Mouse (Mus musculus): ENCODE results near the gene Zfp385c.

Zfp385c gene

DNA sequence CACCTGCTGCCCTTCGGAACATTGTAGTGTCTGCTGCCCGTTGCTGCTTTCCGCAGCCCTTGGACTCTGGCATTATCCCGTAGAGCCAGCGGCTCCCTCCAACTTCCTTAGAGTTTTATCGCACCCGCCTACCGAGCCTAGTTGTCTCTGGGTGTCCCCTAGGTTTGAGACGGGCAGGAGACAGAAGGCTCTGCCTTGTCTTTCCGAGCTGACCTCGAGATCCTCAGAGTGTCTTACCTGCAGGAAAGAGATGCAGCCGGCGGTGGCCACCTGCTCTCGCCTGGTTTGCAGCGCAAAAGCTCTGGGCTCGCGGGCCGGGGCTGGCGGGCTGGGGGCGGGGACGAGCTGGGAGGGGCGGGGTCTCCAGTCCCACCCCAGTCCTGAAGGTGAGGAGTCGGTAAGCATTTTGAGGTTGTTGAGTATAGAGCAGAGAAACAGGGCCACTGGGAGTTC lies at the start of gene Zfp385c:
Gene Zfp385c, minus strand, starts transcription at position 292 of the 453 bp plus-strand sequence.
- DNase-seq, result peak; percentile 43

DNA sequence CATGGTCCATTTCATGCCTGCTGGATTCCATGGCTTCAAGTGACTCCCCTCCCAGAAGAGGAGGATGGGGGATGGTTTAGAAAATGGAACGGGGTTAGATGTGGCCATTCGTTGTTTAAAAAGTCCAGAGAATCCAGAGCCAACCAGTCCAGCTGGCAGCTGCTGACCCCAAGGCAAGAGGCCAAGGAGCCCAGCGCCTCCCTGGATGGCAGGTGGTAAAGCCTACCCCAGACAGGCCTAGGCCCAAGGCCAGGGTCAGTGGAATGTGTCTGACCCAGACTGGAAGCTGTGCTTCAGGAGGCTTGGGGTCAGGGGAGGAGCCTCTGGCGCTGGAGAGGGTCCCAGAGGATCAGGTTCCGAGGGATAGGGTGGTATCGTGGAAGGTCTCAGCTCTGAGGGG lies 49.1 kb upstream of the Zfp385c start:
- DNase-seq, result no peak

DNA sequence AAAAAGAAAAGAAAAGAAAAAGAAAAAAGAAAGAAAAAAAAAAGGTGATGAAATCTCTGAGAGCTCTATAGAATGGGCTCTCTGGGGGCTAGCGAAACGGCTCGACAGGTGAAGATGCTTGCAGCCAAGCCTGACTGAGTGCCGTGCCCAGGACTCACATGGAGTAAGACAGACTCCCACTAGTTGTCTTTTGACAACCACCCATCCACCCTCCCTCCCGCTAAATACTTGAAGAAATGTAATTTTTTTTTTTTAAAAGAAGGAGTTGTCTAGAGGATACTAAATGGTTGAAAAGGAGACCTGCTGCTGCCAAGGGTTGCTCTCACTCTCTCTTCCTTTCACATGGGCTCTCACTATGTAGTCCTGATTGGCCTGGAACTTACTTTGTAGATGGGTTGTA lies 46.5 kb upstream of the Zfp385c start:
- DNase-seq, result no peak

DNA sequence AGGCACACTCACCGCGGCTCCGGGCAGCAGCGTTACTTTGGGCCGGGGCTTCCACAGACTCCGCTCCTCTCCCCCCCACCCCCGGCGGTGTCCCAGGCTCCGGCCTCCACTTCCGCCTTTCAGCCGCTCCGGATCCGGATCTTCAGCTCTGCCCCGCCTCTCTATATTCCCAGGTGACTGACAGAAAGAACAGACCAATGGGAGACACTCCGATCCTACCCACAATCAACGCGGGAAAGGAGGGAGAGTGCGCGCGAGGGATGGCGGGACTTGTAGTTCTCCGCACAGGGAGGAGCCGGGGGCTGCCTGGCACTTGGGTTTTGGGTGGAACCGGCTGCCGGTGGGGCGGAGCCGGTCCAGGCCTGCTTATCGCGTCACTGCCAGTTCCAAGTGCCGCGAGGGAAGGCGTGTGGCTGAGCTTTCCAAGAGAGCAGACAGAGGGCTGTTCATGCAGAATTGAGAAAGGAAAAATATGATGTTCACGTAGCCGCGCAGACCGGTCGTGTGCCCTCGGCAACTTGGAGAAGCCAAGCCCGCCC lies 45.9 kb upstream of the Zfp385c start, which contains the start of gene Rab5c:
Gene Rab5c, minus strand, starts transcription at position 150 of the 539 bp plus-strand sequence.
- DNase-seq, result peak; percentile 96

DNA sequence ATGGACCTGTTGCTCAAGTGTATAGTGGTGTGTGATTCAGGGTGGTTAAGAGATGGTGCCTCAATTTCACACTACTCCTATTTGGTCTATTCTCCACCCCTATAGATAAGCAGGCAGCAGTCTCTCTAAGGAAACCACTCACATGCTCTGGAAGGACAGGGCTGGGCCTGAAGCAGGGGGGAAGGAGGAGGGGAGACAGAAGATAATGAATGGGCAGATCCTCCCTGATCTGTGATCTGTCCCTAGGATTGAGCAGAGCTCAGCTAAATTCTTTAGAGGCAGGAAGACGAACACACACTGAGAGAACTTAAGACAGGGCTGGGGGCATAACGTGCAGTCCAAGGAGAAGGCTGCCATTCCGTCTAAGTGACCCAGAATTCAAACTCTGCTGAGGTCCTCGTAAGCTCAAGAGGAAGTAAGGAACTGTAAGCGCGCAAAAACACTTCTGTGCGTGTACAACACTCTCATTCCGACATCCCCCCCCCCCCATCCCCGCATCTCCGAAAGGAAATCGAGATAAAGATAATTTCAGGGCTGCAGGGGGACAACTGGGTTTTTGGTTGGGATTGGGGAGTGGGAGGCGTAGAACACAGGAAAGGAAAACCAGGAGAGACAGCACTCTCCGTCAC lies 45.0 kb upstream of the Zfp385c start:
- no peak for DNase-seq

GRCm38 (mm10) chr11:100736746-100737080 lies 44.5 kb upstream of the Zfp385c start:
- no peak for DNase-seq

DNA sequence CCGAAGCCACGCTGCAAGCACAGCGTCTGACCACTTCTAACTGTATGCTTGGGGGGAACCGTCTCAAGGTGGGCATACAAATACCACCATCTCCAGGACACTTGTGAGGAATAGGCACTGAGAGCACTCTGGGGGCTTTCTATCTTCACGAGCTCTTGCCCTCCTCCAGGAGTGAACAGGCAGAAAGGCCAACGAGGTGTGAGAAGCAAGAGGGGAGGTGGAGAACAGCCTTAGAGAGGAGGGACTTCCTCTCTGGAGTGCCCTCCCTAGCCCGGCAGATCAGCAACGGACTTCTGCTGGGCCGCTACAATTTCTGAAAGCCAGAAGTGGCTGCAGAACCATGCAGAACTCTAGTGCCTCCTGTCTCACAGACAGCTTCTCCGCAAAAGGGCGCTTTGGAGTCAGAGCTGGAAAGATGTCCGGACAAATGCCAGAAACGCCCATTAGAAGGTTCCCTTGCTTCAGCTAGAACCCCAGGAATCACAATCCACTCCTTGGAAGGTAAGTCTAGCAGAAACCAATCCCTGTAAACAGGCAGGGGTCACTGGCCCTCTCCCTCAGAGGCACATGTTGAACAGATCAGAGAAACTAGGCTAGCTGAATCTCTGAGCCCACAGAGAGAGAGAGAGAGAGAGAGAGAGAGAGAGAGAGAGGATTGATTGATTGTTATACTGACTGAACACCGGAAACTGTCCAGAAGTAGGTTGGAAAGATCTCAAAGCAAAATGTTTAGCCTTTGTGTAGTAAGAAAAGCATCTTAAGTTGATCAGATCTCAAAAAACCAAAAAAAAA lies 43.9 kb upstream of the Zfp385c start:
- no peak for DNase-seq

GRCm38 (mm10) chr11:100735134-100735865 lies 43.0 kb upstream of the Zfp385c start:
- DNase-seq, result no peak

GRCm38 (mm10) chr11:100730477-100731205 lies 38.4 kb upstream of the Zfp385c start:
- DNase-seq, result no peak

DNA sequence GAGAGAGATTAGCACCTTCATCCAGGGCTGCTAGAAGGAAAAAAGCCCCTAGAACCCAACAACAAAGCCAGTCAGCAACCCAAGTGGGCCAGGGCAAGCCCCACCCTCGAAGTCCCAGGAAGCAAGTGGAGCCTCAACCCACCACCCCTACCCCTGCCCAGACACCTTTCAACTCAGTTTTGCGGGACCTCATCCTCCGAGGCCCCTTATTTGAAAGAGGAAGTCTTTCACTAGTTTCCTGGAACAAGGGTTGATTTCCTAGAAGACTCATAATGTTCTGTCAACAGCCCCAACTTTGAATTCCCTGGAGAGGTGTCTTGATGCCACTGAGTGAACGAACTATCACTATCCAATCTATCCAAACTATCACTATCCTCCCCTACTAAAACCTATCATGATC lies 37.7 kb upstream of the Zfp385c start:
- DNase-seq, result no peak

DNA sequence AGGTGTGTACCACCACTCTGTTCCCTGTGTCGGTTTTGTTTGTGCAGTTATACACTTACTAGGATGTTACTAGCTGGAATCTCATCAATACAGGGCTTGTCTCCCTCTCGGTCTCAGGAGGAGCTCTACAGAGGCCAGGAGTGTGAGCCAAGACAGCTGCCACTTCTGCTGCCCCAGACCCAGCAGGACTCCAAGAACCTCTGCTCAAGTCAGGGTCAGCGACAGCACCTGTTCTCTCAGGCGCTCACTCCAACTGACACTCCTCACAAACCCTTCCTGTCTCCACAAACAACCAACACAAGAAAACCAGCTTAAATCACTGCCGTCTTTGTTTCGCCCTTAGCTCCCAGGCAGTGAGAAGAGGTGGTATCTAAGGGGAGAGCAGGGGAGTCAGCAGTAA lies 36.3 kb upstream of the Zfp385c start:
- DNase-seq, result no peak

- no peak for DNase-seq
Observed at GRCm38 (mm10) chr11:100727201-100727600, 34.9 kb upstream of the Zfp385c start.

GRCm38 (mm10) chr11:100724919-100725512 lies 32.8 kb upstream of the Zfp385c start:
- DNase-seq, result no peak

DNA sequence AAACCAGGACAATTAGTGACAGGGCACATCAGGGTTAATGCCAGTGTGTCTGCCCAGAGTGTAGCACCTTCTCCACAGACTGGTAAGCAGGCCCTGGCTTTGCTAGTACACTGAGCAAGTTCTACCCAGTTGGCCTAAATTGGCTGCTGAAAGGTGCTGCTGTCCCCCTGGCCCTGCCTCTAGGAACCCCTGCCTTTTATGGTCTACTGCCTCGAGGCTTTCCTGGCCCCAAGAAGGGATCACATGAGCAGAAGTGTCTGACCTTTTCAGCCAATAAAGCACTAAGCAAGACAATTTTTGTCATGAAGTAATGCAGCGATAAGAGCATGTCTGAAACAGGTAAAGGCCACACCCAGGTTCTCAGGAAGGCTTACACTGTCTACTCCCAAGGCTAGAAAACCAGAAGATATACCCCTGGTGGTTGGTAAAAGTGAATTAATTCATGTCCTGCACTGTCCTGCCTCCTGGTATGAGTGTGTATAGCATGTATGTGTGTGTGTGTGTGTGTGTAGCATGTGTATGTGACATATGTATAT lies 30.3 kb upstream of the Zfp385c start:
- no peak for DNase-seq

- DNase-seq, result no peak
Observed at GRCm38 (mm10) chr11:100721776-100722492, 29.7 kb upstream of the Zfp385c start.

DNA sequence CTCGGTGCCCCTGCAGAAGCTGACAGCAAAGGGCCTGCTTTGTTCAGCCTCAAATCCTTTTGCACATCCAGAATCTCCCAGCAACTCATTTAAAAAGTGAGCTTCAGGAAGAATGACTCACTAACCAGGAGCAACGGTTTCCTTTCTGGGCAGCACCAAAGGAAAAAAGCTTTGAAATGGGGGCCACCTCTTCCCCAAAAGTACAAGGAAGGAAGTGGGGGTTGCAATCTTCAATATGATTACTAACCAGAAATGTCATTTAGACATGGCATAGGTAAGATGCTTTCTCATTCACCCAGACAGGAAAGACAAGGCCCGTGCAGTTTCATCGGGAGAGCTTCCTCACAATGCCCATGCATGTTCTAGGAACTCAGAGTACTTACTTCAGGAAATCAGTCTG lies 29.0 kb upstream of the Zfp385c start:
- no peak for DNase-seq

DNA sequence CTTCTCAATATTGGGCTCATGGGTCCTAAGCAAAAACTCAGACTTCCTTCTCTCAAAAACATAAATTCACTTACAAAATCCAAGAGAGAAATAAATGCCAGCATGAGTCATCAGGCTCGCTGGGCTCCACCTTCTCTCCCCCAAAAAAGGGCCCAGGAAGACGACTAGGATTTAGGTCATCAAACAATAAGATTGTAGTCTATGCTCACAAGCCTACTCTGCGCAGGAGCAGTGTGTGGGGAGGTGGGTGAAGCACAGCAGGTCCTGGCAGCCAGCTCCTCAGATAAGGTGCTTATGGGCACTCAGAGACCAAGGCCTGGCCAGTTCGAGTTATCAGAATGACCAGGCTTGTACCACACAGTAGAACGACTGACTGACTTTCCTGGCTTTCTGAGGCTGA lies 28.1 kb upstream of the Zfp385c start:
- DNase-seq, result no peak

DNA sequence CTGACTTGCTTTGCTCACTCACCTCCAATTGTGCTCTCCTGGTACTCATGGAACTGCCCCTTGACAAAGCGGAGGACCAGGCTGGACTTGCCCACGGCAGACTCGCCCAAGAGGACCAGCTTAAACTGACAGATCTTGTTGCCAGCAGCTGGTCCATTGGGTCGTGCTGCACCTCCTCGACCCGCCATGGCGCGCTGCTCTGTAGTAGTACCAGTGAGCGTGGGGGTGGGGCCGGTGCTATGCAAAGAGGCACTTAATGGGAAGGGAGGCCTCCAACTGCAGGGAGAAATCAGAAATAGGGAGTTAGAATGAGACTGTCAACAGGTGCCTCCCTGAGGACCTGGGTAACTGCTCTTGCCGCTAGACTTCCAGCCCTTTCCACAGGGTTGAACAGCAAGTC lies 27.6 kb upstream of the Zfp385c start:
- DNase-seq, result no peak

GRCm38 (mm10) chr11:100719312-100719711 lies 27.1 kb upstream of the Zfp385c start:
- no peak for DNase-seq

- DNase-seq, result no peak
Observed at GRCm38 (mm10) chr11:100718866-100719265, 26.6 kb upstream of the Zfp385c start.

- DNase-seq, result no peak
Observed at GRCm38 (mm10) chr11:100718462-100718861, 26.2 kb upstream of the Zfp385c start.
